Mouse (Mus musculus): Measurements from ENCODE around the gene Phlda1. TPM values are rescaled to one million over a fixed set of nuclear protein-coding genes. Genes with fewer than 3 reads are reported as not detected.

The Phlda1 gene
- 34.0 and 38.4 TPM in 2 replicates for polyA plus RNA-seq (2016; fragmentation: Nextera tagmentation; extraction: Ambion mirVana)

GRCm38 (mm10) chr10:111506101-111506925, at the start of gene Phlda1:
Gene Phlda1 (plus strand): TSS chr10:111506286.
- peak; percentile 96 for DNase-seq (ENCODE audit: low spot score)
- under 1% methylated on average over 94 of the region's 94 CpGs for WGBS
- Histone ChIP-seq H3K27ac (replicated peaks) (peak within 1 kb of the TSS; percentile 96), H3K4me1 (peaks cover 58% of the 10 kb centered on the region), H3K36me3 (replicated peaks) (no peaks in the 10 kb centered on the region), H3K9me3 (no peaks in the 10 kb centered on the region), H3K4me3 (peak within 1 kb of the TSS; percentile 89), H3K27me3 (replicated peaks; ENCODE audit: low read depth, poor library complexity, severe bottlenecking) (no peaks in the 10 kb centered on the region)

DNA sequence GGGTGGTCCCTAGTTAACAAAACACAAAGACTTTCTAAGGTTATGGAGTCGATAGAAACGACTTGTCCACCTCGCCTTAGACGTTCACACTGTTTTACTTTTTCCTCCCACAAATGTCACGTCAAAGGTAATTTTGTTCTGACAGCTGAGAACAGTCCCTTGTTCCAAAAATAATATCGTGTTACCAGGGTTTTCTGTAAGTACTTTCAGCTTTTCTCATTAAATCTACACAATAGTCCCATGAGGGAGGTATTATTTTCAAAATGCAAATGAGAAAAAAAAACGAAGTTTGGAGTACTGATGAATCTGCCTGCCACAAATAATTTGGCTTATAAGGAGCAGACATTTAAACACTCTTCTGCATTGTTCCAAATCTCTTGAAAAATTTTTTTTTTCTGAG, 48.0 kb upstream of the Phlda1 start:
- 63% methylated on average over 7 of the region's 7 CpGs for WGBS
- no peak for DNase-seq (ENCODE audit: low spot score)
- no peaks in the 10 kb centered on the region for H3K9me3 ChIP-seq
- H3K4me1 ChIP-seq = peaks cover 16% of the 10 kb centered on the region
- H3K36me3 ChIP-seq (replicated peaks) = no peaks in the 10 kb centered on the region
- no peak overlapping the region for H3K4me3 ChIP-seq
- no peaks in the 10 kb centered on the region for H3K27me3 ChIP-seq (replicated peaks; ENCODE audit: low read depth, poor library complexity, severe bottlenecking)
- no peak overlapping the region for H3K27ac ChIP-seq (replicated peaks)

- no peak for DNase-seq (ENCODE audit: low spot score)
- Histone ChIP-seq H3K4me3 (no peak overlapping the region), H3K9me3 (no peaks in the 10 kb centered on the region), H3K4me1 (peaks cover 16% of the 10 kb centered on the region), H3K27ac (replicated peaks) (no peak overlapping the region), H3K36me3 (replicated peaks) (no peaks in the 10 kb centered on the region), H3K27me3 (replicated peaks; ENCODE audit: low read depth, poor library complexity, severe bottlenecking) (no peaks in the 10 kb centered on the region)
- 85% methylated on average over 9 of the region's 9 CpGs for WGBS
Observed at GRCm38 (mm10) chr10:111459040-111459439, 47.0 kb upstream of the Phlda1 start.

DNA sequence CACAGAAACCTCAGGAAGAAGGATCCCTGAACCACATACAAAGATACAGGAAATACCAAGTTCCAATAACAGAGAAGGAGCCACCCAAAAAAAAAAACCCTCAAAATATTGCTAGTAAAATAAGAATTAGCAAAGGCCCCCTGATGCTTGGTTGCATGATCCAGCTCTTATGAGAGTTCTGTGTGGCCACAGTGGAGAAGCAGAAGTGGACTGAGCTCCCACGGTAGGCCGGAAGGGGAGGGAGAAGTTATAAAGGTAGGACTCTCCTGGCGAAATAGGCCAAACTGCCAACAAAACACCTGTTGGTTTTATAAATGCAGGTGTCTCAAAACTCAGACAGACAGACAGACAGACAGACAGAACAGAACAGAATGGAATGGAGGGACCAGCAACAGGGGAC, 46.2 kb upstream of the Phlda1 start:
- Histone ChIP-seq H3K4me1 (peaks cover 16% of the 10 kb centered on the region), H3K36me3 (replicated peaks) (no peaks in the 10 kb centered on the region), H3K4me3 (no peak overlapping the region), H3K9me3 (no peaks in the 10 kb centered on the region), H3K27ac (replicated peaks) (no peak overlapping the region), H3K27me3 (replicated peaks; ENCODE audit: low read depth, poor library complexity, severe bottlenecking) (no peaks in the 10 kb centered on the region)
- WGBS = 84% methylated on average over 3 of the region's 3 CpGs
- DNase-seq (ENCODE audit: low spot score) = no peak

DNA sequence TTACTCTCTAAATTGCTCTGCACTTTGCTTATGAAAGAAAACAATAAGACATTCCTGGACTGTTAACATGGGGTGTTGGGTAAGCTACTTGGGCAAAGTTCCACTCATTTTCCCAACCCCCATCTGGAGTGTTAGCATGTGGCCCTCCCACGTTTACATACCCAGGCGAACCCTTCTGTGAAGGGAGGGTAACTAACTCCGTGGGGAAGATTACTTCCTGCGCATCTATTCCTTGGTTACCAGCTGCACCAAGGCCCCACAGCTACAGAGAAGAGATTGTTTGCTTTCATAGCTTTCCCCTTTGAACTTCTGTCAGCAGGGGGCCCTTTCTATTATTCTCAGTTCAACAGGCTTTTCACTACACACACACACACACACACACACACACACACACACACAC, 45.7 kb upstream of the Phlda1 start:
- Histone ChIP-seq H3K9me3 (no peaks in the 10 kb centered on the region), H3K4me1 (peaks cover 16% of the 10 kb centered on the region), H3K27ac (replicated peaks) (no peak overlapping the region), H3K27me3 (replicated peaks; ENCODE audit: low read depth, poor library complexity, severe bottlenecking) (no peaks in the 10 kb centered on the region), H3K4me3 (no peak overlapping the region), H3K36me3 (replicated peaks) (no peaks in the 10 kb centered on the region)
- DNase-seq (ENCODE audit: low spot score) = peak; percentile 15
- 17% methylated on average over 4 of the region's 4 CpGs for WGBS

- Histone ChIP-seq H3K36me3 (replicated peaks) (no peaks in the 10 kb centered on the region), H3K27me3 (replicated peaks; ENCODE audit: low read depth, poor library complexity, severe bottlenecking) (no peaks in the 10 kb centered on the region), H3K4me3 (no peak overlapping the region), H3K9me3 (no peaks in the 10 kb centered on the region), H3K4me1 (peaks cover 9% of the 10 kb centered on the region), H3K27ac (replicated peaks) (no peak overlapping the region)
- DNase-seq (ENCODE audit: low spot score) = no peak
- 87% methylated on average over 1 of the region's 1 CpGs for WGBS
Observed at GRCm38 (mm10) chr10:111464833-111465232, 41.3 kb upstream of the Phlda1 start.

GRCm38 (mm10) chr10:111465409-111465808, 40.7 kb upstream of the Phlda1 start:
- Histone ChIP-seq H3K27me3 (replicated peaks; ENCODE audit: low read depth, poor library complexity, severe bottlenecking) (no peaks in the 10 kb centered on the region), H3K4me3 (no peak overlapping the region), H3K4me1 (peaks cover 3% of the 10 kb centered on the region), H3K27ac (replicated peaks) (no peak overlapping the region), H3K9me3 (no peaks in the 10 kb centered on the region), H3K36me3 (replicated peaks) (no peaks in the 10 kb centered on the region)
- WGBS = 46% methylated on average over 2 of the region's 2 CpGs
- no peak for DNase-seq (ENCODE audit: low spot score)

GRCm38 (mm10) chr10:111471166-111471565, 34.9 kb upstream of the Phlda1 start:
- 87% methylated on average over 9 of the region's 9 CpGs for WGBS
- peaks cover 33% of the 10 kb centered on the region for H3K4me1 ChIP-seq
- no peaks in the 10 kb centered on the region for H3K27me3 ChIP-seq (replicated peaks; ENCODE audit: low read depth, poor library complexity, severe bottlenecking)
- no peak overlapping the region for H3K4me3 ChIP-seq
- H3K36me3 ChIP-seq (replicated peaks) = peaks cover 13% of the 10 kb centered on the region
- H3K9me3 ChIP-seq = no peaks in the 10 kb centered on the region
- DNase-seq (ENCODE audit: low spot score) = no peak
- H3K27ac ChIP-seq (replicated peaks) = no peak overlapping the region

GRCm38 (mm10) chr10:111472686-111473510, 33.2 kb upstream of the Phlda1 start, which contains the start of gene Nap1l1:
Gene Nap1l1 (plus strand): TSS chr10:111473223.
- peaks cover 42% of the 10 kb centered on the region for H3K4me1 ChIP-seq
- no peaks in the 10 kb centered on the region for H3K9me3 ChIP-seq
- WGBS = under 1% methylated on average over 80 of the region's 80 CpGs
- H3K4me3 ChIP-seq = peak within 1 kb of the TSS; percentile 96
- peaks cover 29% of the 10 kb centered on the region for H3K36me3 ChIP-seq (replicated peaks)
- peak within 1 kb of the TSS; percentile 100 for H3K27ac ChIP-seq (replicated peaks)
- peak; percentile 99 for DNase-seq (ENCODE audit: low spot score)
- H3K27me3 ChIP-seq (replicated peaks; ENCODE audit: low read depth, poor library complexity, severe bottlenecking) = no peaks in the 10 kb centered on the region

GRCm38 (mm10) chr10:111473511-111474371, 32.3 kb upstream of the Phlda1 start:
- H3K36me3 ChIP-seq (replicated peaks) = peaks cover 36% of the 10 kb centered on the region
- H3K4me1 ChIP-seq = peaks cover 44% of the 10 kb centered on the region
- peak overlapping the region; percentile 96 for H3K4me3 ChIP-seq
- under 1% methylated on average over 58 of the region's 58 CpGs for WGBS
- H3K9me3 ChIP-seq = no peaks in the 10 kb centered on the region
- DNase-seq (ENCODE audit: low spot score) = peak; percentile 81
- peak overlapping the region; percentile 100 for H3K27ac ChIP-seq (replicated peaks)
- no peaks in the 10 kb centered on the region for H3K27me3 ChIP-seq (replicated peaks; ENCODE audit: low read depth, poor library complexity, severe bottlenecking)

GRCm38 (mm10) chr10:111476301-111476700, 29.8 kb upstream of the Phlda1 start:
- H3K36me3 ChIP-seq (replicated peaks) = peaks cover 55% of the 10 kb centered on the region
- 66% methylated on average over 4 of the region's 4 CpGs for WGBS

DNA sequence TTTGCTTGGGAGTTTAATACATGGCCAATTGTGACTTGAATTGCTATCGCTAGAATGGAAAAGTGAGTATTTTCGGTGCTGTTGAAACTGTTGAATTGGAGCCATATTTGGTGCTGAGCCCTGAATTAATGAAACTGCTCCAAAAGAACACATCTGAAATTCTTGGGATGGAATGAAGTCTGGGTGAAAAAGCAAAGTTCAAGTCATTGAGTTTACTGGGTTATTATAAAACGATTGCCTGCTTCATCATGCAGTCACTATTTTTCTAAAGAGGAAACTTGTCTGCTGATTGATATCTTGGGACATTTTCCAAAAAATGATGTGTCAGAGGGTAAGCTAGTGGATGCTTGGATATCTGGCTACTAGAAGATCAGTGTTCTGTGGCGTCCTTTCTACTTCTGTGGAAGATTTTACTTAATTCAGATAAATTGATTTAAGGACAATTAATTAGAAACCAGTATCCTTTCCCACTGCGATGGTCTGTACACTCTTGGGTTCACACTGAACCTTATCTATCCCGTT, 29.0 kb upstream of the Phlda1 start:
- Histone ChIP-seq H3K27ac (replicated peaks) (no peak overlapping the region), H3K4me3 (no peak overlapping the region; the same call in 1 of the 2 replicates), H3K36me3 (replicated peaks) (peaks cover 62% of the 10 kb centered on the region), H3K27me3 (replicated peaks; ENCODE audit: low read depth, poor library complexity, severe bottlenecking) (no peaks in the 10 kb centered on the region), H3K4me1 (peaks cover 51% of the 10 kb centered on the region), H3K9me3 (no peaks in the 10 kb centered on the region)
- 88% methylated on average over 6 of the region's 6 CpGs for WGBS
- no peak for DNase-seq (ENCODE audit: low spot score)

More at GRCm38 (mm10) chr10:111476301-111476700, 29.8 kb upstream of the Phlda1 start:
- Histone ChIP-seq H3K27me3 (replicated peaks; ENCODE audit: low read depth, poor library complexity, severe bottlenecking) (no peaks in the 10 kb centered on the region), H3K4me1 (peaks cover 55% of the 10 kb centered on the region), H3K9me3 (no peaks in the 10 kb centered on the region), H3K4me3 (peak overlapping the region; percentile 96), H3K27ac (replicated peaks) (no peak overlapping the region)
- no peak for DNase-seq (ENCODE audit: low spot score)
